Mouse (Mus musculus): ENCODE data around the gene Tcf15.
A peak's percentile ranks its signal among the peaks of the same experiment; 100 is the strongest.

The Tcf15 gene

GRCm38 (mm10) chr2:152177162-152177805, 33.9 kb downstream of the Tcf15 start:
- no peak for DNase-seq

- DNase-seq, result no peak
Measured at GRCm38 (mm10) chr2:152177806-152178170, 34.4 kb downstream of the Tcf15 start.

- DNase-seq, result no peak
Measured at GRCm38 (mm10) chr2:152178345-152178744, 35.0 kb downstream of the Tcf15 start.

- DNase-seq, result no peak
Measured at GRCm38 (mm10) chr2:152179301-152179700, 35.9 kb downstream of the Tcf15 start.

- no peak for DNase-seq
Measured at GRCm38 (mm10) chr2:152180323-152180722, 37.0 kb downstream of the Tcf15 start.

GRCm38 (mm10) chr2:152187132-152187531, 43.8 kb downstream of the Tcf15 start:
- no peak for DNase-seq

GRCm38 (mm10) chr2:152189213-152189612, 45.9 kb downstream of the Tcf15 start:
- DNase-seq, result no peak

GRCm38 (mm10) chr2:152189640-152190039, 46.3 kb downstream of the Tcf15 start:
- no peak for DNase-seq

- DNase-seq, result no peak
Measured at GRCm38 (mm10) chr2:152190161-152190560, 46.8 kb downstream of the Tcf15 start.

GRCm38 (mm10) chr2:152192591-152193345, 49.4 kb downstream of the Tcf15 start:
- DNase-seq, result no peak

GRCm38 (mm10) chr2:152193346-152193710, 50.0 kb downstream of the Tcf15 start:
- DNase-seq, result no peak

- DNase-seq, result no peak
Measured at GRCm38 (mm10) chr2:152194586-152194985, 51.2 kb downstream of the Tcf15 start.

- DNase-seq, result no peak
Measured at GRCm38 (mm10) chr2:152196896-152197295, 53.5 kb downstream of the Tcf15 start.

- peak; percentile 84 for DNase-seq
Measured at GRCm38 (mm10) chr2:152197301-152197712, 53.9 kb downstream of the Tcf15 start.

Measured in cerebellum, adult 9-10 months (tissue).